Mouse (Mus musculus) kidney, adult 8-10 months (tissue): ENCODE data around the gene Sema3b.

ENCODE experiments used
- DNase-seq, 2 experiments: peaks; one replicate each; pipeline ENCODE4 v3.0.0; 2022

Sema3b gene

GRCm38 (mm10) chr9:107608741-107609432, at the start of gene Sema3b:
TSS of gene Sema3b (minus strand) at chr9:107609229.
- peak in 1 of 2 experiments; percentile 72 for DNase-seq

GRCm38 (mm10) chr9:107658096-107658495, 49.1 kb upstream of the Sema3b start:
- no peak for DNase-seq

GRCm38 (mm10) chr9:107657144-107657543, 48.1 kb upstream of the Sema3b start:
- DNase-seq: no peak

- DNase-seq: no peak
These were observed 45.6 kb upstream of the Sema3b start for GRCm38 (mm10) chr9:107654585-107654984.

- DNase-seq: no peak
These were observed 44.4 kb upstream of the Sema3b start for GRCm38 (mm10) chr9:107653474-107653873.

- DNase-seq: no peak
These were observed 41.9 kb upstream of the Sema3b start for GRCm38 (mm10) chr9:107650708-107651481.

- no peak for DNase-seq
These were observed 41.2 kb upstream of the Sema3b start for GRCm38 (mm10) chr9:107650225-107650624.

- DNase-seq: no peak
These were observed 39.7 kb upstream of the Sema3b start for GRCm38 (mm10) chr9:107648767-107649166.

GRCm38 (mm10) chr9:107646975-107647374, 37.9 kb upstream of the Sema3b start:
- no peak for DNase-seq

- DNase-seq: peak; percentile 71 to 78
These were observed 36.5 kb upstream of the Sema3b start for GRCm38 (mm10) chr9:107645577-107645976.

- peak; percentile 60 to 64 for DNase-seq
These were observed 36.1 kb upstream of the Sema3b start for GRCm38 (mm10) chr9:107645153-107645510.

GRCm38 (mm10) chr9:107644495-107645152, 35.6 kb upstream of the Sema3b start:
- peak; percentile 85 to 92 for DNase-seq

GRCm38 (mm10) chr9:107643544-107644214, 34.6 kb upstream of the Sema3b start:
- no peak for DNase-seq

GRCm38 (mm10) chr9:107641666-107642065, 32.6 kb upstream of the Sema3b start:
- DNase-seq: peak in 1 of 2 experiments; percentile 40

- DNase-seq: no peak
These were observed 31.3 kb upstream of the Sema3b start for GRCm38 (mm10) chr9:107640257-107640772.

GRCm38 (mm10) chr9:107637070-107637469, 28.0 kb upstream of the Sema3b start:
- no peak for DNase-seq

- peak; percentile 98 for DNase-seq
These were observed 26.4 kb upstream of the Sema3b start, which contains the start of gene Gnai2 for GRCm38 (mm10) chr9:107635279-107636028. TSS of gene Gnai2 (minus strand) at chr9:107635367.

- no peak for DNase-seq
These were observed 25.6 kb upstream of the Sema3b start for GRCm38 (mm10) chr9:107634406-107635278.

GRCm38 (mm10) chr9:107633661-107634405, 24.8 kb upstream of the Sema3b start:
- no peak for DNase-seq

- peak in 1 of 2 experiments; percentile 78 for DNase-seq
These were observed 24.1 kb upstream of the Sema3b start for GRCm38 (mm10) chr9:107633091-107633660.
